In the genomic region with DNA sequence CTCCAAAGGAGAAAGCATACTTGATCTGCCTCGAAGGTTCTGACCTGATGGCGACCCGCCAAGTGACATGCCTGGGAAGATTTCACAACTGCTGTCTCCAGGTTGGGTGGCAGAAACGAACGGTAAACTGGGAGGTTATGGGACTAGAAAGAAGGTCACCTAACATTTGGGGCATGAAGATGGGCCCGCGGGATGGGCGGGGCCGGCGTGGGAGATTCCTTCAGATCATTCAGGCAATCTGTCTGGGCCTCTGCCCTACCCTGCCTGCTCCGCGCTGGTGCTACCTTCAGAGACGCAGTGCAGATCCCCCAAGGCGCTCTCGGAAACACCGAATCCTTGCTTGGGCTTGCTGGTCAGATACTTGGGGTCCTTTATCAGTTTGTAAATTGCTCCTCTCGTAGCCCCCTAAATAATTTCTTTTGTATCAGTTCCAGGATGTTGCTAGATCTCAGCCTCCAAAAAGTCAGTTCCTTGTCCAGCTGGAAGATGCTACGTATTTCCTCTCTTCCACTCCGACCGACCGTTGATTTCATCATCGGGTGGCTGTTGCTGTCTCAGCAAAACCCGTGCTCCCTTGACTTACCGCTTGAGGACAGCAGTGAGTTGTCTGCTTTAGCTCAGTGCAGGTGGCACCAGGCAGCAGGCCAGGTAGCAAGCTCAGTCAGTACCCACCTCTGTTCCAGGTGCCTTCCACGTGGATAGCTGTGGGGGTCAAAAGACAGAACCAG, we compare ENCODE assay signal across 7 mouse cellular contexts. TPM values are rescaled to one million over a fixed set of nuclear protein-coding genes. Genes with fewer than 3 reads are reported as not detected.
DNase-seq lines count a peak whose midpoint lies in the region; ATAC-seq and TF ChIP-seq lines count a peak whose summit lies in the region.

No protein-coding gene starts in this region.

- H3K9ac ChIP-seq in midbrain, embryonic 11.5 days (ENCODE audit: low read length), result peak overlapping the region; percentile 45

- no peaks in the 10 kb centered on the region for H3K27me3 ChIP-seq in cerebellum, adult 2 months (ENCODE audit: control insufficient read depth, insufficient read depth, low read length)
- H3K27me3 ChIP-seq in limb, embryonic 10.5 days (ENCODE audit: low read depth, poor library complexity, severe bottlenecking), result peaks cover 17% of the 10 kb centered on the region; the same call in 1 of the 2 replicates
- no peaks in the 10 kb centered on the region for H3K27me3 ChIP-seq in midbrain, embryonic 11.5 days (ENCODE audit: control insufficient read depth, insufficient read depth, low read length)

- 10% methylated on average over 25 of the region's 25 CpGs for WGBS in cerebellum, adult 2 months
- 8% methylated on average over 25 of the region's 25 CpGs for WGBS in limb, embryonic 10.5 days
- WGBS in midbrain, embryonic 11.5 days, result 11% methylated on average over 25 of the region's 25 CpGs

- H3K4me2 ChIP-seq in midbrain, embryonic 11.5 days, result peak overlapping the region; percentile 47

- TF ChIP-seq CTCF in cerebellum, adult 2 months (IDR thresholded peaks at IDR 0.05; ENCODE audit: borderline replicate concordance, insufficient read depth, low read depth, low read length), result peak; percentile 93

- peak overlapping the region; percentile 54 for H3K4me3 ChIP-seq in cerebellum, adult 2 months (replicated peaks; ENCODE audit: insufficient read depth, low read depth, low read length)
- peak overlapping the region; percentile 38 for H3K4me3 ChIP-seq in limb, embryonic 10.5 days
- peak overlapping the region; percentile 15 for H3K4me3 ChIP-seq in midbrain, embryonic 11.5 days (ENCODE audit: low read depth, low read length)

- ATAC-seq in frontal cortex, adult (ENCODE audit: low TSS enrichment), result peak; percentile 98
- 0 out of 2 replicates have a peak, but pooled peaks have one; percentile 44 for ATAC-seq in midbrain, embryonic 11.5 days (ENCODE audit: low FRiP score)

- H3K4me1 ChIP-seq in cerebellum, adult 2 months (ENCODE audit: control insufficient read depth, insufficient read depth, low read length), result 0 out of 2 replicates have a peak, but pooled peaks cover 3% of the 10 kb centered on the region
- H3K4me1 ChIP-seq in limb, embryonic 10.5 days, result peaks cover 10% of the 10 kb centered on the region; the same call in 1 of the 2 replicates
- H3K4me1 ChIP-seq in midbrain, embryonic 11.5 days (ENCODE audit: control insufficient read depth, insufficient read depth, low read length), result no peaks in the 10 kb centered on the region

- no peak; the same call in 1 of the 2 replicates for TF ChIP-seq POLR2A in cerebellum, adult 2 months (IDR thresholded peaks at IDR 0.05; ENCODE audit: borderline replicate concordance, insufficient read depth, low read length)

- DNase-seq in R1 (ENCODE audit: low read depth, low spot score), result peak; percentile 65
- DNase-seq in cerebellum, adult 2 months, result peak; percentile 82 to 83
- DNase-seq in kidney, adult 11 months, result peak; percentile 14
- DNase-seq in limb, embryonic 10.5 days (ENCODE audit: low spot score), result no peak
- peak; percentile 89 for DNase-seq in midbrain, embryonic 11.5 days (ENCODE audit: low spot score, missing footprints)
- peak; percentile 53 to 69 for DNase-seq in spleen, adult 18-20 months

- H3K9me3 ChIP-seq in limb, embryonic 10.5 days (replicated peaks), result no peaks in the 10 kb centered on the region
- no peaks in the 10 kb centered on the region for H3K9me3 ChIP-seq in midbrain, embryonic 11.5 days (ENCODE audit: control insufficient read depth, low read length)

- no peaks in the 10 kb centered on the region for H3K36me3 ChIP-seq in limb, embryonic 10.5 days
- H3K36me3 ChIP-seq in midbrain, embryonic 11.5 days (ENCODE audit: control insufficient read depth, insufficient read depth, low read length), result no peaks in the 10 kb centered on the region

- no peak overlapping the region for H3K27ac ChIP-seq in cerebellum, adult 2 months (ENCODE audit: insufficient read depth, low read length)
- no peak overlapping the region for H3K27ac ChIP-seq in limb, embryonic 10.5 days
- H3K27ac ChIP-seq in midbrain, embryonic 11.5 days (ENCODE audit: low read depth, low read length), result no peak overlapping the region

RNA-seq across cellular contexts. Expression of gene Prss39, which starts 12.6 kb away (rescaled TPM):
- polyA plus RNA-seq in cerebellum, adult 2 months (2012; rRNA removed), result not detected in 2 replicates
- not detected in 2 replicates for polyA plus RNA-seq in limb, embryonic 10.5 days (2016; fragmentation: Nextera tagmentation; extraction: Ambion mirVana)
- not detected in 2 replicates for polyA plus RNA-seq in midbrain, embryonic 11.5 days (2014; fragmentation: Nextera tagmentation; extraction: Ambion mirVana)

RNA-seq across cellular contexts. Expression of gene Ptpn18, which starts 26.1 kb away (rescaled TPM):
- polyA plus RNA-seq in cerebellum, adult 2 months (2012; rRNA removed), result 4.7 and 5.4 TPM in 2 replicates
- polyA plus RNA-seq in limb, embryonic 10.5 days (2016; fragmentation: Nextera tagmentation; extraction: Ambion mirVana), result 6.7 and 7.8 TPM in 2 replicates
- polyA plus RNA-seq in midbrain, embryonic 11.5 days (2014; fragmentation: Nextera tagmentation; extraction: Ambion mirVana), result 5.5 and 7.3 TPM in 2 replicates

RNA-seq across cellular contexts. Expression of gene Imp4, which starts 46.0 kb away (rescaled TPM):
- 31.8 and 32.1 TPM in 2 replicates for polyA plus RNA-seq in cerebellum, adult 2 months (2012; rRNA removed)
- polyA plus RNA-seq in limb, embryonic 10.5 days (2016; fragmentation: Nextera tagmentation; extraction: Ambion mirVana), result 126 and 158 TPM in 2 replicates
- polyA plus RNA-seq in midbrain, embryonic 11.5 days (2014; fragmentation: Nextera tagmentation; extraction: Ambion mirVana), result 90.3 and 94.0 TPM in 2 replicates

RNA-seq across cellular contexts. Expression of gene Ccdc115, which starts 46.2 kb away (rescaled TPM):
- polyA plus RNA-seq in cerebellum, adult 2 months (2012; rRNA removed), result 30.5 and 31.5 TPM in 2 replicates
- 52.0 and 55.9 TPM in 2 replicates for polyA plus RNA-seq in limb, embryonic 10.5 days (2016; fragmentation: Nextera tagmentation; extraction: Ambion mirVana)
- 73.9 and 78.3 TPM in 2 replicates for polyA plus RNA-seq in midbrain, embryonic 11.5 days (2014; fragmentation: Nextera tagmentation; extraction: Ambion mirVana)

RNA-seq across cellular contexts. Expression of gene Cfc1, which starts 49.8 kb away (rescaled TPM):
- 0.21 and 0.26 TPM in 2 replicates for polyA plus RNA-seq in cerebellum, adult 2 months (2012; rRNA removed)
- not detected in 2 replicates for polyA plus RNA-seq in limb, embryonic 10.5 days (2016; fragmentation: Nextera tagmentation; extraction: Ambion mirVana)
- polyA plus RNA-seq in midbrain, embryonic 11.5 days (2014; fragmentation: Nextera tagmentation; extraction: Ambion mirVana), result not detected in 2 replicates
